Mouse (Mus musculus): ENCODE data around the gene Myo1f.

DNA sequence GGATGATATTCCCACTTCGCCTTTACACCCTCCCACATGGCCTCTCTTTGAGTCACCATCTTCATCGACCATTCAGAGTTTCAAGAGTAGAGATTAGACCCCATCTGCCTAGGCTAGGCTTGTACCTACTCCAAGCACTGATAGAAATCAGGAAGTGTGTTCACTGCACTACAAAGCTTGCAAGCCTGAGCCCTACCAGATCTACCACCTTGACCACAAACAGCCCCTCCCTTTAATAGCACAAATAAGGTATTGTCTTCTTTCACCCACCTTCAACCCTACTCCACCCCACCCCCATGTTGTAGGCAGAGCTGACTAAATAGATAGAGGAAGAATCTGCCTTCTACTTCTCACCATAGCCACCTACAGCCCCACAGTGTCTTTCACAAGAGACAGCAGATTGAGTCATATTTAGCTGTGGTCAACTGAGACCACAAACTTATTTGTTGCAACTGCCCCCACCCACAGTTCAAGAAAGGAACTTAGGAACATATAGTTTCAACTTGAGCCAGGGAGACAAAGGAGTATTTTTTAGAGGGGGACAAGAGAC is 8.1 kb downstream of the Myo1f start:
- no peak for TF ChIP-seq CTCF (IDR thresholded peaks at IDR 0.05; ENCODE audit: extremely low read depth, insufficient read depth, insufficient read length, insufficient replicate concordance)
- no peak for TF ChIP-seq POLR2A (IDR thresholded peaks at IDR 0.05; ENCODE audit: low read depth, low read length)
